Mouse (Mus musculus) right cerebral cortex, postnatal 4 days (tissue): Measurements from ENCODE around the gene Spdye4b.
"Not testable (repeated sequence)": the region's sequence is repeated elsewhere in the genome, so short reads cannot be mapped to it uniquely, and the experiment has no call there.

ENCODE experiments used
- DNase-seq: peaks from one replicate; pipeline ENCODE4 v3.0.0-alpha.2; 2022

Gene Spdye4b

DNA sequence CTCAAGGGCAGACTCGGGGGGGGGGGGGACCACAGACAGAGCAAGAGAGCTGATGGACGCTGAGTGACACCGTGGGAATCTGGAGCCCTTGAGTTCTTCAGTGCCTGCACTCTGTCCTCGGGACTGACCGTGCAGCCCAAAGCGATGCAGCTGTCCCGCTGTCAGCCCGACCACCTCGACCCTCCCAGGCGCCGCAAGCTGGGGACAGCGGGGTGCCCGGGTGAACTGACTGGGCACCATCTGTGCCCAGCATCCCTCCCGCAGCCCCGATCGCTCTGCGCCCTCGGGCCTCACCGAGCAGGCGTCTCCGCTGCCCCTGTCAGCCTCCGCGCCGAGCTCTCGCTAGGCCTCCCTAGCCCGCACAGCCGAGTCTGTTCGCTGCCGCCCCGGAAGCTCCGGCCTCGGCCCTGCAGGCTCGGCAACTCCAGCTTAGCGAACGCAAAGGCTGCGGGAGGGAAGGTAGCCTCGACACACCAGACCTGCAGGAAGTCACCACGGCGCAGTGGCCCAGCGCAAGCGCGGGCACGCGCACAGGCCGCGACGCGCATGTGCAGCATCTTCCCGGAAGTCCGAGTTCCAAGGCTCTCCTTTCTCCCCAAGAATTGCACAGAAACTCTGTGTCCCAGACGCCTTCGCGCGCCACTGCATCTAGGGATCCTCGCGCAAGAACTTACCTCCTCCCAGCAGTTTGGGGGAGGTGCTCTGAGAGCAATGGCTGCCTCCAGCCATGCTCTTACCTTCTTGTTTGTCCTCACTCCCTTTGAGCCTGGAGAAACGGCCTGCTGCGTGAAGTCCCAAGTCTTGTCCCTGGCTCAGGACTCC is at the start of gene Spdye4b, which contains the start of gene Rbak:
Spdye4b (plus strand) TSS at position 763 of the 822 bp plus-strand sequence.
Rbak (minus strand) TSS at position 521 of the 822 bp plus-strand sequence.
- DNase-seq: peak; percentile 86

DNA sequence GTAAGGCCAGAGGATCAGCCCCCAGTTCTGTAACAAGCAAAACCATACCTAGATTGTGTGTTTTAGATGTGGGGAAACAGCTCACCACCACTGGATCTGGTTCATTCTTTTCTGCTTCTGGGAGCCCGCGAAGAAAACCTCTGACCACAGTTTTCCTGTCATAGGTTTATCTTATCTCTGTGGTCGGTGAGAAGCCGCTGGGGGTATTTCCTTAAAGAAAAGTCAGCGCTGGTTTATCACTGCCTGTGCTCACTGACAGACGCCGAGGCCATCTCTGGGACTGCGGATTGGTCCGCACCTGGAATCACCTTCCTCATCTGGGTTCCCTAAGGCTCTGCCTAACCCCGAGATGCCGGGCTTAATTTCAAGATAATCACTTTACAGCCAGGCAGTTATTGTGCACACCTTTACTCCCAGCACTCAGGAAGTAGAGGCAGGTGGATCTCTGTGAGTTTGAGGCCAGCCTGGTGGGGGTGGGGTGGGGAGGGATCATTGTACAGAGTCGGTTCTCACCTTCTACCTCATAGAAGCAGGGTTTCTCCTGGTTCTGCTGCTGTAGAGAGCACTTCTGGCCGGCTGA is 47.8 kb upstream of the Spdye4b start:
- DNase-seq: no peak

GRCm38 (mm10) chr5:143134216-143135010 is 46.4 kb upstream of the Spdye4b start:
- DNase-seq: not testable (repeated sequence)

GRCm38 (mm10) chr5:143135042-143135441 is 45.8 kb upstream of the Spdye4b start:
- DNase-seq: no peak

DNA sequence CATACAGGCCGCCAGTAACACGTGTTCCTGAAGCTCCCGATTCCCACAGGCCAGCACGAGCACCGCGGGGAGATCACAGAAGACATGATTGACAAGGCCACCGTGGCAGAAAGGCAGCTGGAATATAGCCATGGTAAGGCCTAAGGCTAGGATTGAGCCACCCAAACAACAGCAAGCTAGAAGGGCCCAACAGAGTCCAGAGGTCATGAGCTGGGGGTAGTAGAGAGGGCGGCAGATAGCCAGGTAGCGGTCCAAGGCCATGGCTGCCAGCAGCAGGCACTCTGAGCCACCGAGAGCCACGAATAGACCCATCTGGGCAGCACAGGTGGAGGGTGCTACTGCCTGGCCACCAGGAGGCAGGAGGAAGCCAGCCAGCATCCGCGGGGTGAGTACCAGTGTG is 43.2 kb upstream of the Spdye4b start:
- no peak for DNase-seq

GRCm38 (mm10) chr5:143147481-143147880 is 33.3 kb upstream of the Spdye4b start, which contains the start of gene Olfr718-ps1:
Gene Olfr718-ps1 (minus strand): TSS chr5:143147581.
- no peak for DNase-seq

DNA sequence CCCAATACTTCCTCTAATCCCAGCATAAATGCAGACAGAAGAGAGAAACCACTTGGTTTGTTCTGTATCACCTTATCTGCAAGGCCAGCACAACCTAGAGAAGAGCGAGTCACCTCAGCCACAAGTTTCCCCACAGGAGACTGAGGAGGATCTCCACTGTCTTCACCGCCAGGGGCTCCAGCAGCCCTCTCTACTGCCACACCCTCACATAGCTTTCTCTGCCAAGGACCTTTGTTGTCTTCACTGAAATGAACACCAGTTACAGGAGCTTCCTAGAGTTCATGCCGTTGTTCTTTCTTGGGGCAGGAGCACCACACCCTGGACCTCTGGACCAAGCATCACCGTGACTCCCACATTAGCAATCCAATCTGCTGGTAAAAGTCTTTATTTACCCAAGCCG is 32.2 kb upstream of the Spdye4b start:
- DNase-seq: no peak

DNA sequence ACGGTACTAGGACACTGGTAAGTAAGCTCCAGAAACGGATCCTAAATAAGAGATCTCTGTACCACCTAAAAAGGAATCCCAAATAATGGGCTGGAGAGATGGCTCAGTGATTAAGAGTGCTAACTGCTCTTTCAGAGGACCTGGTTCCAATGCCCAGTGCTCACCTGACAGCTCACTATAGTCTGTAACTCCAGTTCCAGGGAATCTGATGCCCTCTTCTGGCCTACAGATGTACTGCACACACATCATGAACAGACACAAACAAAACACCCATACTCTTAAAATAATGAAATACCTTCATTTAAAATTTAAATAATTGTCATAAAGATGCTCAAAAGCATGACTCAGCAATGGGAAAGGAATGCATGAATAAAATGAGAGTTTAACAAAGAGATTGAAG is 31.3 kb upstream of the Spdye4b start:
- DNase-seq: no peak

DNA sequence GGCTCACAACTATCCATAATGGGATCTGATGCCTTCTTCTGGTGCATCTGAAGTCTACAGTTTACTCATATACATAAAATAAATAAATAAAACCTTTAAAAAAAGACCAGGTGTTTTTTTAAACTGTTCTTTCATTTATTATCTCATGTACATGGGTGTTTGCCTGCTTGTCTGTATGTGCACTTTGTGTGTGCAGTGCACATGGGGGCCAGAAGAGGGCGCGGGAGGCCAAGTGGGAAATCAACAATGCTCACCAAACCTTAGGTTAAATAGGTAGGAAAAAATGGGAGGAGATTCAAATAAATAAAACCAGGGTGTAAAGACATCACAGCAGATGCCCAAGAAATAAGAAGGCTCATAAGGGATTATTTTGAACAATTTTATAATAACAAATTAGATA is 30.8 kb upstream of the Spdye4b start:
- no peak for DNase-seq

- DNase-seq: no peak
These were observed 27.1 kb upstream of the Spdye4b start for GRCm38 (mm10) chr5:143153756-143154155.

DNA sequence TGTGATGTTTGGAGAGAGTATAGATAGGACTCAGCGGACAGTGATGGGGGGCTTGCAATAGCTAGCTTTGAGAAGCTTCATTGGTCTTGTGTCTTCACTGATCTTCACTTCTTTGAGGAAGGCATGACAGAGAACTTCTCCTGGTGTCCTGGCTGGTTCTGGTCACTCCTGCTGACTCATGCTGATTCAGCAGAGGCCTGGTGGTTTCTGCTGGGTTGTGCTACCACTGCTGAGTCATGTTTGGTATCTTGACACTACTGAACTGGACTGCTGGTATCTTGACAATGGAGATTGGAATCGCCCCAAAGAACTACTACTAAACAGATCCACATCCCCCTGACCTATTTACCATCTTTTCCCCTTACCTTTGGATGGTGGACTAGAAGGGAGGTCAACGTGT is 25.3 kb upstream of the Spdye4b start:
- no peak for DNase-seq

GRCm38 (mm10) chr5:143165508-143166070 is 15.2 kb upstream of the Spdye4b start:
- no peak for DNase-seq

- no peak for DNase-seq
These were observed 4.8 kb upstream of the Spdye4b start for GRCm38 (mm10) chr5:143175970-143176369.

- DNase-seq: no peak
These were observed 3.1 kb upstream of the Spdye4b start for GRCm38 (mm10) chr5:143177541-143178200.

DNA sequence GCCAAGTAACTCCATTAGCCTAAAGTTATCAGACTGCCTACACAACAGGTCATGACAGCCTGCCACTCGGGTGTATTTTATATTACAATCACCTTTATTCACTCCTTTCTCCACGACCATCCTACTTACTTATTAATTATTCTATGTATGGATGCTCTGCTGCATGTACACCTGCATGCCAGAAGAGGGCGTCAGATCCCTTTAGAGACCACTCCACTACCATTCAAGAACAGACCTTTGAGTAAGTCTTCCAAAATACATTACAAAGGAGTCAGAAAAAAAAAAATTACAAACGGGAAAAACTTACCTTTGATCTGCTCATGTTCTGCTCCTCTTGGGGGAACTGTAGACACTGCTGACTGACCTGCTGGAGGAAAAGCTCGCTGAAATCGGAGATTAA is 1.6 kb upstream of the Spdye4b start:
- DNase-seq: no peak

DNA sequence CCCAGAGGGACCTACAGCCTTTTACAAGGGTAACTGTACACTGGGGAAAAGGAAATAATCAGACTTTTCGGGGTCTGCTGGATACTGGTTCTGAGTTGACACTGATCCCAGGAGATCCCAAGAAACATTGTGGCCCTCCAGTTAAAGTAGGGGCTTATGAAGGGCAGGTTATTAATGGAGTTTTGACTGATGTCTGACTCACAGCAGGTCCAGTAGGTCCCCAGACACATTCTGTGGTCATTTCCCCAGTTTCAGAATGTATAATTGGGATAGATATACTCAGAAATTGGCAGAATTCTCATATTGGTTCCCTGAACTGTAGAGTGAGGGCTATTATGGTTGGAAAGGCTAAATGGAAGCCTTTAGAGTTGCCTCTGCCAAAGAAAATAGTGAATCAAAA is 7.2 kb downstream of the Spdye4b start:
- not testable (repeated sequence) for DNase-seq

DNA sequence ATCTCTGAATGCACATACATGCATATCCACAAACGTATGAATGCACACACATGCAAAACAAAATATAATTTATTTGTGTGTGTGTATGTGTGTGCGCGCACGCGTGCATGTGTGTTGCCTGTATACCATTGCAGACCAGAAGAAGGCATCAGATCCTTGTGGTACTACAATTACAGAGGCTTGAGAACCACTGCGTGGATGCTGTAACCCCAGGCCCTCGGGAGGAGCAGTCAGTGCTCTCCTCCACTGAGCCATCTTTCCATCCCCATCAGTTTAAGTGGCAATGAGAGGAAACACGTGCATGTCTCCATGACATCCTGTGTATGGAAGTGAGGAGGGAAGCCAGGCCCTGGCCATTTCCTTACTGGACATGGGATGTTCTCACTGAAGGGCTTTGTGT is 12.0 kb downstream of the Spdye4b start:
- DNase-seq: no peak

DNA sequence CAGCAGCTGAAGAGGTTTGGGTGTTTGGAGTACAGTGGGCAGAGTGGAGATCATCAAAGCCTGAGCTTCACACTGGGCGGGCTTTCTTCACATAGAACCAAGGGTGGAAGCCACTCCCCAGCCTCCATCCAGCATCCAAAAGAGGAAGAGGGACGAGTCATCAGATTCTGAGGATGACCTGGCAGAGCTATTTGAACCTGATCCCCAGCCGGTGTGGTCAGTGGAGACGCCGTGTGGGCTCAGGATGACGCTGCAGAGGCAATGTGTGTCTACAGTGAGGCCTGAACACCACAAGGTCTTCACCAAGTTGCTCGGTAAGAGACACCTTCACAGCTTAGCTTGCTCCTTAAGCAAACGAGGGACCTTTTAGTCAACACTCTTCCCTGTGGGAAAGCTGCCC is 13.9 kb downstream of the Spdye4b start:
- DNase-seq: not testable (repeated sequence)

DNA sequence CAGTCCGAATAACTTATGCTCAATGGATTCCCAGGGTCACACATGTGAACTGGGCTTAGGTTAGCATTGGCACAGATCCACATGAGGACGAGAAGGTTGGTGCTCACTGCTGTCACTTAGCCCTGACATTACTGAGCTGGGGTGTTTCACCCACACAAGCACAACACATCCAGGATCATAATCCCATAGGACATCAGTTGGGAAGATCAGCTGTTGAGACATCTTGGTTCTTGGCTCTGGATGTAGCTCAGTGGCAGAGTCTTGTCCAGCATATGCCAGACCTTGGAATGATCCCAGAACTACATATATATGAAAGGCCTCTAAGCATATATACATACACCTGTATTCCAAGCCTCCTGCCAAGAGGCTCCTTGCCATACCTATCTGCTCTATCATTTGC is 14.3 kb downstream of the Spdye4b start:
- DNase-seq: no peak

- DNase-seq: no peak
These were observed 15.7 kb downstream of the Spdye4b start for GRCm38 (mm10) chr5:143196506-143196905.

- no peak for DNase-seq
These were observed 24.2 kb downstream of the Spdye4b start for GRCm38 (mm10) chr5:143205015-143205414.

DNA sequence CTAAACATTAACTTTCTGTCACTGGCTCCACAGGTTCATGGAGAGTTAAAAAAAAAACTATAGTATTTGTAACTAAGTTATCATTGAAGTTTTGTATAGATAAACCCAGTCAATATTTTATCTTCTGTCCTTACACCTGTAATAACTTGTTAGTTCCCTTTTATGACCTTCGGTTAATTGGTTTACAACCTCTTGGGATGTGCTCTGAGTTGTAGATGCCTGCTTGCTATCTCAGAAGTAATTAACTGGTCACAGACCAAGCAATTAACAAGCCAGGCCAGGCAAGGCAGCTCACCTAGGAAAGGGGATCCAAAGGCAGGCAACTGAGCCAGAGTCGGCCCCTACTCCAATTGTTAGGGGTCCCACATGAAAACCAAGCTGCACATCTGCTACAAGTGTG is 33.0 kb downstream of the Spdye4b start:
- no peak for DNase-seq

DNA sequence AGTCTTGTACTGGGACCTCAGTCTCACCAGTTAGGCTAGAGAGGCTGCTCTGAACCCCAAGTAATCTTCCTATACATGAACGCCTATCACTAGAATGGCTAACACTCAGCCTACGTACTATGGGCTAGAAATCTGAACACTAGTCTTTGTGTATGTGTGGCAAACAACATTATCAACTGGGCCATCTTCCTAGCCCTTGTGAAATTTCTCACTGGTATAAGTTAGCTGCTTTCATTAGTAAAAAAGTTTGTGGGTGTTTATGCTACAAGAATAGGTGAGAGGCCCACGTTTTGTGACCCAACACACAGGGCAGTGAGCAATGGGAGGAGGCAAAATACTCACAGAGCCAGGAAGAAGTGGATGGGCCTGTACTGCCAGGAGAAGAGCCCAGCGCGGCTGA is 40.2 kb downstream of the Spdye4b start:
- no peak for DNase-seq
